Mouse (Mus musculus): ENCODE results near the gene Fam234a. TPM values are rescaled to one million over a fixed set of nuclear protein-coding genes. Genes with fewer than 3 reads are reported as not detected.

Gene Fam234a
- polyA plus RNA-seq (2021; fragmentation: Nextera tagmentation): 17.5 and 23.7 TPM in 2 replicates
- long read RNA-seq, experiment 1, transcript Fam234a-206 (12 exons, 2,749 nt): major isoform, 12 of 47 reads
- long read RNA-seq, experiment 1, transcript Fam234a-201 (13 exons, 3,714 nt): minor isoform, 9 of 47 reads
- long read RNA-seq, experiment 1, transcript Fam234a-202 (12 exons, 2,629 nt): major isoform, 12 of 47 reads
- long read RNA-seq, experiment 1, partial matches to known transcripts: 8 of 47 reads
- long read RNA-seq, experiment 1, other reads (novel, unspliced or antisense): 4 of 47 reads
- long read RNA-seq, experiment 2, transcript Fam234a-206 (12 exons, 2,749 nt): minor isoform, 24 of 153 reads
- long read RNA-seq, experiment 2, transcript Fam234a-201 (13 exons, 3,714 nt): minor isoform, 15 of 153 reads
- long read RNA-seq, experiment 2, transcript Fam234a-202 (12 exons, 2,629 nt): major isoform, 62 of 153 reads
- long read RNA-seq, experiment 2, transcript Fam234a-209 (13 exons, 2,833 nt): minor isoform, 13 of 153 reads
- long read RNA-seq, experiment 2, partial matches to known transcripts: 7 of 153 reads
- long read RNA-seq, experiment 2, other reads (novel, unspliced or antisense): 24 of 153 reads

DNA sequence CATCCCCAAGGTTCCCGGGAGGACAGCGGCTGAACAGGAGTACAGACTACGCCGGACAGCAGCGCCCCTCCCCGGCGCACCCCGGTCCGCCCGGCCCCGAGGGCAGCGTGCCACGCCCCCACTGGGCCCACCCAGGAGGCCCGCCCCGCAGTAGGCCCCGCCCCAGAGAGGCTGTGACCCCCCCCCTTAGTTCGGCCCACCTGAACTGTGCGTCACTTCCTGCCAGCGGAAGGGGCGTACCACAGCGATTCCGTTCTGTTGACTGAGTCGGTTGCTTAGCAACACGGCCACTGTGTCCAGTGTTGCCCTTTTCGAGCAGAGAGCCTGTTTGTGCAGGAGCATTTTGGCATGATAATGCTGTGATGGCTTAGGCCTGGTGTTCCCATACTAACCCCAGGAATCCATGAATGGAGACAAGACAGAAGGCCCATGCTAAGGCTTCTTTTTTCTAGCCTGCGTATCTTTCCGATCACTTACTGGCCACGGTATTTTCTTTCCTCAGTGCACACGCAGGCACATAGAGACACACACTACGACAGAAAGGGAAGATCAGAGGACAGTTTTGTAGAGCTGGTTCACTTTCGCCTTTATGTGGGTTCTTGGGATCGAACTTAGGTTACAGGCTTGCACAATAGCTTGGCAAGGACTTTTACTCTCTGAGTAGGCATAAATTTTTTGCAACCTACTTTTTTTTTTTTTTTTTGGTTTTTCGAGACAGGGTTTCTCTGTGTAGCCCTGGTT is at the start of gene Fam234a:
Gene Fam234a (minus strand): TSS at position 142 of the 741 bp plus-strand sequence.

GRCm38 (mm10) chr17:26252539-26253251 is 8.7 kb upstream of the Fam234a start, which contains the start of gene Luc7l:
Gene Luc7l, plus strand, starts transcription at chr17:26252896.

GRCm38 (mm10) chr17:26207686-26208085 is 36.4 kb downstream of the Fam234a start, which contains the start of gene Arhgdig:
Gene Arhgdig, minus strand, starts transcription at chr17:26207786.

DNA sequence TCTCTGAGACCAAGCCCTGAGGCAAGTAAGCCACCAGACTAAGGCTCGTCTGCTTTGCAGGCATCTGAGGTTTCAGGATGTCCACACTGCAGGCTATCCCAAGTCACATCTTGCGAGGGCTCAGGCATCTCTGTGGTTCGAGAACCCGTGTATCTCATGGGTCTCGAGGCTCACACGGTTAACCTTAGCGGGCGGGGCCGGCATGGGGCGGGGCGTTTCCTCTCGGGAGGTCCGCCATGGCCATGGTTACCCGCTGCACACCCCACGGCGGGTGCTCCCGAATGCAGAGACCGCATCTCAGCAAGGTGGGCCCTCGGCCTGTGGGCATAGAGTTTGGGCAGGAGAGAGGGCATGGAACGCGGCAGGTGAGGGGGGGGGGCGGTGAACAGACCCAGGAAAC is 41.3 kb downstream of the Fam234a start, which contains the start of gene Rgs11:
Gene Rgs11 (plus strand): TSS at position 215 of the 400 bp plus-strand sequence.

GRCm38 (mm10) chr17:26198892-26199291 is 45.1 kb downstream of the Fam234a start, which contains the start of gene Pdia2:
Gene Pdia2, minus strand, starts transcription at chr17:26199087.

Other genes with a start within 250 kb of the Fam234a start
- gene Rab11fip3, start 174.7 kb downstream of the Fam234a start, polyA plus RNA-seq (2021; fragmentation: Nextera tagmentation): 5.9 and 6.4 TPM in 2 replicates
- gene Decr2, start 153.9 kb downstream of the Fam234a start, polyA plus RNA-seq (2021; fragmentation: Nextera tagmentation): 31.0 and 38.4 TPM in 2 replicates
- gene Nme4, start 148.6 kb downstream of the Fam234a start, polyA plus RNA-seq (2021; fragmentation: Nextera tagmentation): 5.3 and 5.8 TPM in 2 replicates
- gene Tmem8, start 130.9 kb downstream of the Fam234a start, polyA plus RNA-seq (2021; fragmentation: Nextera tagmentation): 1.9 and 2.1 TPM in 2 replicates
- 173 and 179 TPM in 2 replicates for gene Mrpl28, start 120.7 kb downstream of the Fam234a start, polyA plus RNA-seq (2021; fragmentation: Nextera tagmentation)
- 3.1 and 4.0 TPM in 2 replicates for gene Axin1, start 105.6 kb downstream of the Fam234a start, polyA plus RNA-seq (2021; fragmentation: Nextera tagmentation)
- not detected in 2 replicates for gene Pdia2, start 45.2 kb downstream of the Fam234a start, polyA plus RNA-seq (2021; fragmentation: Nextera tagmentation)
- gene Rgs11, start 41.3 kb downstream of the Fam234a start, polyA plus RNA-seq (2021; fragmentation: Nextera tagmentation): 1.9 and 2.2 TPM in 2 replicates
- gene Arhgdig, start 36.5 kb downstream of the Fam234a start, polyA plus RNA-seq (2021; fragmentation: Nextera tagmentation): 102 and 119 TPM in 2 replicates
- gene Luc7l, start 8.7 kb upstream of the Fam234a start, polyA plus RNA-seq (2021; fragmentation: Nextera tagmentation): 24.1 and 25.1 TPM in 2 replicates
- 3.6 and 4.4 TPM in 2 replicates for gene Neurl1b, start 170.6 kb upstream of the Fam234a start, polyA plus RNA-seq (2021; fragmentation: Nextera tagmentation)